Mouse (Mus musculus) ES-E14 (cell line): Measurements from ENCODE around the gene Cd86.

Source experiments
- HCFC1 ChIP-seq: IDR thresholded peaks from 2 replicates; pipeline ENCODE4 v1.6.1; 2012; ENCODE audit warnings: low read length, inconsistent platforms, borderline replicate concordance; ENCODE audit not compliant: insufficient read depth
- MAFK ChIP-seq: IDR thresholded peaks from 2 replicates; pipeline ENCODE4 v1.6.1; 2014; ENCODE audit warnings: mild to moderate bottlenecking, low read depth, low read length, inconsistent platforms; ENCODE audit not compliant: insufficient read depth
- ZC3H11A ChIP-seq: IDR thresholded peaks from 2 replicates; pipeline ENCODE4 v1.6.1; 2012; ENCODE audit warnings: low read depth, mild to moderate bottlenecking, inconsistent platforms, low read length, borderline replicate concordance
- ZNF384 ChIP-seq: IDR thresholded peaks from 2 replicates; pipeline ENCODE4 v1.6.1; 2012; ENCODE audit warnings: low read depth, low read length, inconsistent platforms

- no peak for TF ChIP-seq HCFC1
- TF ChIP-seq ZNF384: no peak
- TF ChIP-seq MAFK: no peak
- TF ChIP-seq ZC3H11A: no peak
Measured at GRCm38 (mm10) chr16:36621108-36621507, 44.8 kb downstream of the Cd86 start.
